Mouse (Mus musculus) midbrain, postnatal 0 days (tissue): ENCODE measurements at regions not wholly inside any gene's neighbourhood (a gene's known extent, or its start where the extent isn't known, plus 50 kb on each side); places are given as distances from the start of the nearest gene placed in this dataset.

Experiments used
- ATAC-seq: fragments of 200-750 bp; cut with Nextera tagmentation; 2 replicates; pipeline ENCODE4 v1.8.0; 2017; ENCODE audit warnings: moderate number of reproducible peaks, mild to moderate bottlenecking, moderate TSS enrichment, moderate library complexity; ENCODE audit not compliant: low FRiP score
- DNase-seq: peaks from one replicate; pipeline ENCODE4 v3.0.0-alpha.2; 2015; ENCODE audit warnings: low spot score
- H3K27ac ChIP-seq: fragments of 300-500 bp; sonication (generic); 2 replicates; pipeline ENCODE4 v1.5.1; 2014; ENCODE audit warnings: low read depth, mild to moderate bottlenecking, low read length, mixed read lengths
- H3K27me3 ChIP-seq: fragments of 300-500 bp; sonication (generic); 2 replicates; pipeline ENCODE4 v1.6.1; 2014; ENCODE audit warnings: low read length, control low read depth, mixed read lengths; ENCODE audit not compliant: insufficient read depth
- H3K36me3 ChIP-seq: fragments of 300-500 bp; sonication (generic); 2 replicates; pipeline ENCODE4 v1.6.1; 2014; ENCODE audit warnings: low read length, control low read depth, mixed read lengths; ENCODE audit not compliant: insufficient read depth
- H3K4me1 ChIP-seq: fragments of 300-500 bp; sonication (generic); 2 replicates; pipeline ENCODE4 v1.6.1; 2014; ENCODE audit warnings: mild to moderate bottlenecking, control low read depth, antibody characterized with exemption, low read length, mixed read lengths; ENCODE audit not compliant: insufficient read depth
- H3K4me2 ChIP-seq: fragments of 300-500 bp; sonication (generic); 2 replicates; pipeline ENCODE4 v1.6.1; 2014; ENCODE audit warnings: low read depth, mild to moderate bottlenecking, low read length, mixed read lengths; ENCODE audit not compliant: poor library complexity, severe bottlenecking
- H3K4me3 ChIP-seq: fragments of 300-500 bp; sonication (generic); 2 replicates; pipeline ENCODE4 v1.5.1; 2014; ENCODE audit warnings: low read depth, mild to moderate bottlenecking, low read length, moderate library complexity
- H3K9ac ChIP-seq: fragments of 300-500 bp; sonication (generic); replicated peaks from 2 replicates; pipeline ENCODE4 v1.6.1; 2014; ENCODE audit warnings: mild to moderate bottlenecking, low read length, moderate library complexity, mixed read lengths; ENCODE audit not compliant: poor library complexity, severe bottlenecking
- H3K9me3 ChIP-seq: fragments of 300-500 bp; sonication (generic); 2 replicates; pipeline ENCODE4 v1.6.1; 2016; ENCODE audit warnings: low read length, control low read depth
- CTCF ChIP-seq: IDR thresholded peaks from 2 replicates; pipeline ENCODE4 v1.5.1; 2016; ENCODE audit warnings: antibody characterized with exemption, mild to moderate bottlenecking
- WGBS: fragments of 180-500 bp; shearing (Covaris S2); extraction: QIAGEN DNeasy Blood & Tissue Kit; methylation state at CpG from one replicate; pipeline ENCODE4 v1.1.7; 2014; 5-methylcytosine and 5-hydroxymethylcytosine counted together

GRCm38 (mm10) chr4:105307356-105307755 is 150.2 kb downstream of the Plpp3 start:
- WGBS, result 81% methylated on average over 4 of the region's 4 CpGs

GRCm38 (mm10) chr4:105307905-105308304 is 150.8 kb downstream of the Plpp3 start:
- no peak overlapping the region for H3K9ac ChIP-seq
- ATAC-seq (no peak), DNase-seq (no peak)
- H3K4me1 ChIP-seq, result no peaks in the 10 kb centered on the region
- TF ChIP-seq CTCF, result no peak
- H3K4me2 ChIP-seq, result no peak overlapping the region
- no peak overlapping the region for H3K27ac ChIP-seq
- no peaks in the 10 kb centered on the region for H3K36me3 ChIP-seq
- no peaks in the 10 kb centered on the region for H3K9me3 ChIP-seq
- H3K4me3 ChIP-seq, result no peak overlapping the region
- no peaks in the 10 kb centered on the region for H3K27me3 ChIP-seq
- WGBS, result 95% methylated on average over 5 of the region's 5 CpGs

More at GRCm38 (mm10) chr4:105307356-105307755, 150.2 kb downstream of the Plpp3 start:
- Histone ChIP-seq H3K27ac (no peak overlapping the region), H3K9ac (no peak overlapping the region), H3K9me3 (peaks cover 5% of the 10 kb centered on the region; the same call in 1 of the 2 replicates), H3K4me3 (no peak overlapping the region), H3K4me1 (no peaks in the 10 kb centered on the region), H3K36me3 (no peaks in the 10 kb centered on the region), H3K4me2 (no peak overlapping the region), H3K27me3 (no peaks in the 10 kb centered on the region)
- no peak for DNase-seq
- no peak for TF ChIP-seq CTCF
- no peak for ATAC-seq

GRCm38 (mm10) chr4:105308971-105309488 is 151.9 kb downstream of the Plpp3 start:
- no peak overlapping the region for H3K4me3 ChIP-seq
- no peak overlapping the region for H3K4me2 ChIP-seq
- no peaks in the 10 kb centered on the region for H3K4me1 ChIP-seq
- H3K27ac ChIP-seq, result no peak overlapping the region
- H3K9ac ChIP-seq, result no peak overlapping the region
- no peaks in the 10 kb centered on the region for H3K9me3 ChIP-seq
- H3K27me3 ChIP-seq, result no peaks in the 10 kb centered on the region
- no peaks in the 10 kb centered on the region for H3K36me3 ChIP-seq
- ATAC-seq, result no peak
- DNase-seq, result no peak
- WGBS, result 91% methylated on average over 5 of the region's 5 CpGs
- no peak for TF ChIP-seq CTCF

GRCm38 (mm10) chr4:105312643-105313042 is 155.5 kb downstream of the Plpp3 start:
- no peak for TF ChIP-seq CTCF
- DNase-seq, result no peak
- no peaks in the 10 kb centered on the region for H3K36me3 ChIP-seq
- no peaks in the 10 kb centered on the region for H3K4me1 ChIP-seq
- H3K27me3 ChIP-seq, result no peaks in the 10 kb centered on the region
- H3K27ac ChIP-seq, result no peak overlapping the region
- H3K9ac ChIP-seq, result no peak overlapping the region
- no peak overlapping the region for H3K4me3 ChIP-seq
- 72% methylated on average over 7 of the region's 7 CpGs for WGBS
- no peak for ATAC-seq
- no peak overlapping the region for H3K4me2 ChIP-seq
- no peaks in the 10 kb centered on the region for H3K9me3 ChIP-seq

GRCm38 (mm10) chr4:105313151-105313818 is 156.1 kb downstream of the Plpp3 start:
- Histone ChIP-seq H3K4me2 (no peak overlapping the region), H3K9ac (no peak overlapping the region), H3K27me3 (no peaks in the 10 kb centered on the region), H3K9me3 (no peaks in the 10 kb centered on the region), H3K27ac (no peak overlapping the region), H3K4me1 (no peaks in the 10 kb centered on the region), H3K36me3 (no peaks in the 10 kb centered on the region), H3K4me3 (no peak overlapping the region)
- WGBS, result 79% methylated on average over 10 of the region's 10 CpGs
- no peak for DNase-seq
- TF ChIP-seq CTCF, result no peak
- no peak for ATAC-seq

- Histone ChIP-seq H3K4me3 (no peak overlapping the region), H3K9me3 (no peaks in the 10 kb centered on the region), H3K27ac (no peak overlapping the region), H3K4me2 (no peak overlapping the region), H3K36me3 (no peaks in the 10 kb centered on the region), H3K4me1 (no peaks in the 10 kb centered on the region), H3K9ac (no peak overlapping the region), H3K27me3 (no peaks in the 10 kb centered on the region)
- ATAC-seq, result no peak
- DNase-seq, result no peak
- no peak for TF ChIP-seq CTCF
- WGBS, result 72% methylated on average over 5 of the region's 5 CpGs
These were observed 157.9 kb downstream of the Plpp3 start for GRCm38 (mm10) chr4:105315095-105315494.
